Mouse (Mus musculus) bone marrow, adult 2 months (tissue): ENCODE measurements around the gene Taf3. TPM values are rescaled to one million over a fixed set of nuclear protein-coding genes. Genes with fewer than 3 reads are reported as not detected.

Experiments
- H3K27ac ChIP-seq: fragments of 200-500 bp; 2 replicates; pipeline ENCODE4 v1.5.1; 2012; ENCODE audit warnings: low read depth, mild to moderate bottlenecking, control low read depth, inconsistent platforms, low read length; ENCODE audit not compliant: control insufficient read depth, poor library complexity, insufficient read depth
- H3K4me1 ChIP-seq: fragments of 200-500 bp; 2 replicates; pipeline ENCODE4 v1.6.1; 2011; ENCODE audit warnings: low read length; ENCODE audit not compliant: control insufficient read depth, insufficient read depth
- H3K4me3 ChIP-seq: fragments of 200-500 bp; replicated peaks from 2 replicates; pipeline ENCODE3; 2011; ENCODE audit warnings: mild to moderate bottlenecking, low read depth, low read length, control low read depth; ENCODE audit not compliant: control insufficient read depth
- CTCF ChIP-seq: fragments of 200-500 bp; IDR thresholded peaks from 2 replicates; pipeline ENCODE4 v1.5.1; 2011; ENCODE audit warnings: low read length, control low read depth; ENCODE audit not compliant: control insufficient read depth, insufficient read depth
- POLR2A ChIP-seq: fragments of 200-500 bp; IDR thresholded peaks from 2 replicates; pipeline ENCODE4 v1.6.1; 2011; ENCODE audit warnings: low read depth, mild to moderate bottlenecking, control low read depth, low read length, borderline replicate concordance; ENCODE audit not compliant: control insufficient read depth
- WGBS: fragments of 180-500 bp; shearing (Covaris S2); methylation state at CpG from one replicate; pipeline ENCODE4 v1.1.7; 2018; 5-methylcytosine and 5-hydroxymethylcytosine counted together
- polyA plus RNA-seq: library from polyadenylated mRNA; stranded (reverse); fragments of >200 nt; gene quantifications from 2 replicates; pipeline ENCODE4 v1.2.4, GENCODE M21; 2011; ENCODE audit warnings: low replicate concordance; ENCODE audit not compliant: missing spikeins, insufficient read depth, insufficient read length

The Taf3 gene
- polyA plus RNA-seq, 1 experiment, result 6.5 TPM

DNA sequence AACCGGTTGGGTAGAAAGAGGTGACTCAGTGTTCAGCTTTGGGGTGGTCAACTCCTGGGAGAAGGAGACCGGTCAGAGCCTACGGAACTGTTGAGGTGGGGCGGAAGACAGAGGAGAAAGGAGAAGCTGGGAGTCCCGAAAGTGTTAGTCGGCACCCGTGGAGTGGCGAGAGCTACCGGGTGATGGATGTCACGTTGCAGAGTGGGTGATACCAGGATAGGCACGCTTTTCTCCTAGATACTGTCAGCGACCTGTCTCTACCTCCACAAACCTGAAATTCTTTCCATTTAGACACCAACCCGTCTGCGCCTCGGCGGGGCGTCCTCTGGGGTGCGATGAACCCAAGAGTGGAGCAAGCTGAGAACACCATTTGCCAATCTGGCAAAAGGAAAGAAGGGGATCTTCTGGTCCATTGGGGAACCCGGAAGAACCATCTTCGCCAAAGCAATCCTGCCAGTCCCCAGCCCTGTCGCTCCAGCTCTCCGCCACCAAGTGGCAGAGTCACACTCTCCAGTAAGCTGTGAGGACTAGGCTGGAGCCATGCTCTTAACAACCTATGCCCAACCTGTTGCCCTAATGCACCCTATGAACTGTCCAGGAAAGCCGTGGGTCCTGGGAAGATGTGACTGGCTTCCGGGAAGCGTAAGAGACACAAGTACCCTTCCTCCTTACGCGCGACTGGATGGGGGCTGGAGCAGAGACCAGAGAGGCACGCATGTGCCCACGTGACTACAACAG lies 159.3 kb downstream of the Taf3 start, which contains the start of gene 9230102O04Rik:
Gene 9230102O04Rik, minus strand, starts transcription at position 628 of the 738 bp plus-strand sequence.
- Histone ChIP-seq H3K4me1 (no peaks in the 10 kb centered on the region; the same call in 1 of the 2 replicates), H3K4me3 (no peak within 1 kb of the TSS), H3K27ac (no peak within 1 kb of the TSS)
- under 1% methylated on average over 30 of the region's 30 CpGs for WGBS
- no peak for TF ChIP-seq CTCF
- TF ChIP-seq POLR2A, result no peak

DNA sequence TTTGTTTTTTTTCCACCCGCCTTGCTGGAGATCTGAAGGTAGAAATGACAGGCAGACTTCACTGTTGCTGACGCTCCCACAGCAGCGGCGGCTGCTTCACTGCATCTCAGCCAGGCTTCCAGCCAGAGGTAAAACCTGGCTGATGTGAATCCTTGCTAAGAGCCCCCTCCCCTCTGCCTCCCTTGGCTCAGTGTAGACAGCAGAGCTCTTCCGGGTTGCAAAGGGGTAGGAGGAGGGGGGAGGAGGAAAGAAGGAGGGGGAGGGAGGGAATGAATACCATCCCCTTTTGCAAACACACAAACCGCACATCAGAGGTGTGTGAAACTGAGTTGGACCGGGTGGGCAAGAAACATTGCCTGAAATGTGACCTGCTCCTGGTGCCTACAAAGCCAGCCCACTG lies 160.8 kb downstream of the Taf3 start:
- no peaks in the 10 kb centered on the region; the same call in 1 of the 2 replicates for H3K4me1 ChIP-seq
- no peak overlapping the region for H3K4me3 ChIP-seq
- TF ChIP-seq POLR2A (no peak), CTCF (no peak)
- no peak overlapping the region for H3K27ac ChIP-seq
- WGBS, result 12% methylated on average over 7 of the region's 7 CpGs

GRCm38 (mm10) chr2:9886921-9887610 lies 161.3 kb downstream of the Taf3 start:
- Histone ChIP-seq H3K4me3 (no peak overlapping the region), H3K27ac (no peak overlapping the region), H3K4me1 (no peaks in the 10 kb centered on the region; the same call in 1 of the 2 replicates)
- no peak for TF ChIP-seq POLR2A
- TF ChIP-seq CTCF, result no peak
- WGBS, result 36% methylated on average over 7 of the region's 7 CpGs

DNA sequence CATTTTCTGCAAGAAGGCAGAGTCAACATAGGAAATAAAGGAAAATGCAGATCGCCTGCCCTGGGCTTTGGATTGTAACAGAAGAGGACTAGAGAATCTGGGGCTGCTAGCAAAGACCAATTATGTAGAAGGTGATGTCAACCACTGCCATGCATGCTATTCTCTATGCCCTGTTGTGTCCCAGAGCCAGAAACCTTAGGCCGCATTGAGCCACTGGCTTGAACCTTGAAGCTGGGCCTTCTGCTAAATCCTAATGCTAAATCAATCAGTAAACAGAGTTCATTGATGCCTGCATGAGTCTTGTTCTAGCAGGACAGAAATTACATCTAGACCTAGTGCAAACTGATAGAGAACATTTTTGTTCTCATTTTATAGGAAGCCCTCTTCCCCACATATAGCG lies 162.4 kb downstream of the Taf3 start:
- Histone ChIP-seq H3K4me3 (no peak overlapping the region), H3K27ac (no peak overlapping the region), H3K4me1 (no peaks in the 10 kb centered on the region; the same call in 1 of the 2 replicates)
- WGBS, result 75% methylated on average over 3 of the region's 3 CpGs
- TF ChIP-seq CTCF, result no peak
- no peak for TF ChIP-seq POLR2A

- H3K4me1 ChIP-seq, result no peaks in the 10 kb centered on the region; the same call in 1 of the 2 replicates
- no peak overlapping the region for H3K27ac ChIP-seq
- WGBS, result 59% methylated on average over 14 of the region's 14 CpGs
- no peak overlapping the region for H3K4me3 ChIP-seq
- TF ChIP-seq CTCF, result no peak
- no peak for TF ChIP-seq POLR2A
These were observed 163.1 kb downstream of the Taf3 start for GRCm38 (mm10) chr2:9885217-9885770.

DNA sequence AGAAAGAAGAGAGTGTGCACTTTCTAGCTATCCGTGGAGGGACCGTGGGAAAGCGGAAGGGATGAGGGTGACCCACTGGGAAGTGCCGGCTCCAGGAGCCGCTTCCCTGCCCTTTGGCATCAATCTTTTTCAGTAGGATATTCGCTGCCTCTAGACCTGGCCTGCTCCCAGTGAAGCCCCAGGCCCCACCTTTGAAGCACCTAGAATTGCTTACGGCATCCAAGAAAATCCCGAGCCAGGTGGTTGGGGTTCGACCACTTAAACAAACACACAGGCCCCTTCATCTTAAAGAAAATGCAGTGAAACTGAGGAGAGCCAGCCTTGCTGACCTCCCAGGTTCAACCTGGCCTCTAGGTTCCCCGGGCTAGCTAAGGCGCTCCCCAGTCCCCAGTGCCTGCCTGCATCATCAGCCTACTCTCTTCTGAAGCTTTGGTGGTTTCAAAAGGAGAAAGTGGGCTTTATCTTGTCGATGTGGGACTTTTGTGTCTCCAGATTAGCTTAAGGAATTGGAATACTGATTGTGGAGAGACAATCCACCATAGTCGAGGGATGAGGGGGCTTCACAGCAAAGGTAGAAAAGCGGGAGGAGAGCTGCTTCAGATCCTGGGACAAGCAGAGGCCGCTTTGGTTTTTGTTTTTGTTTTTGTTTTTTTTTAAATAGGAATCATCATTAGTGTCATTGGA lies 163.7 kb downstream of the Taf3 start:
- no peak overlapping the region for H3K4me3 ChIP-seq
- no peak overlapping the region for H3K27ac ChIP-seq
- WGBS, result 35% methylated on average over 15 of the region's 15 CpGs
- H3K4me1 ChIP-seq, result no peaks in the 10 kb centered on the region; the same call in 1 of the 2 replicates
- TF ChIP-seq POLR2A, result no peak

- WGBS, result 4% methylated on average over 27 of the region's 27 CpGs
- Histone ChIP-seq H3K4me3 (no peak overlapping the region), H3K27ac (no peak overlapping the region), H3K4me1 (no peaks in the 10 kb centered on the region; the same call in 1 of the 2 replicates)
- no peak for TF ChIP-seq POLR2A
- no peak for TF ChIP-seq CTCF
These were observed 164.4 kb downstream of the Taf3 start for GRCm38 (mm10) chr2:9883803-9884532.
